Mouse (Mus musculus) cerebral cortex, adult 2 months (tissue): ENCODE data around the gene Iqcb1.

Experiments
- WGBS: fragments of 180-500 bp; shearing (Covaris S2); methylation state at CpG from one replicate; pipeline ENCODE4 v1.1.7; 2018; 5-methylcytosine and 5-hydroxymethylcytosine counted together

The Iqcb1 gene

DNA sequence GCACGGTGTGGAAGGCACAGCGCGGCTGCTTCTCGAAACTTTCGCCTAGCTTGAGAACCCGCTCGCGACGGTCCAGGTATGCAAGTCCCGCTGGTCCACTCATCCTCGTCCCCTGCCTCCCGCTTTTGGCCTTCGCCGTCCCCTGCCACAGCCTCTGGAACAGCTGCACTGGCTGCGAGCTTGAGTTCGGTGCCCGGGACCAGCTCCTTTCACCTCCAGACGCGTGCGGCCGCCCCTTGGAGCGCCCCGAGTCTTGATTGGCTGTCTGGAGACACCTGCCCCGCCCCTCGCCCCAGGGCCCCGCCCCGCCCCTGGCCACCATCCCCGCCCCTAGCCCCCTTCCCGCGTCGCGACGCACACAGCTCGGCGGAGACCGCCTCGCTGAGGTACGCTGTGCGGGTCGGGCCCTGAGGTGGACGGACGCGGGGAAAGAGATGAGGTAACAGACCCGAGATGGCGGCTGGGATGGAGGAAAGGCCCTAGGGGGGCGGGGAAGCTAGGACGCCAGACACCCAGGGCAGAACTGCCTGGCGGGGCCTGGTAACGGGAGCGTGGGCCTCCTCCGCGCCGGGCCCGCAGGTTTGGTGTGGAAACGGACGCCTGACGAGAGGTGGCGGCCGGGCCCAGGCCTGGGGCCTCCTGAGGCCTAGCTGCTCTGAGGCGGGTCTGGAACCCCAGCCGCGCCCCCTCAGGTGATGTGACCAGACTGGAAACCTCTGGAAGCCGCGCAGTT lies at the start of gene Iqcb1:
Gene Iqcb1, plus strand, starts transcription at position 332 of the 733 bp plus-strand sequence.
- WGBS, result under 1% methylated on average over 63 of the region's 64 CpGs

DNA sequence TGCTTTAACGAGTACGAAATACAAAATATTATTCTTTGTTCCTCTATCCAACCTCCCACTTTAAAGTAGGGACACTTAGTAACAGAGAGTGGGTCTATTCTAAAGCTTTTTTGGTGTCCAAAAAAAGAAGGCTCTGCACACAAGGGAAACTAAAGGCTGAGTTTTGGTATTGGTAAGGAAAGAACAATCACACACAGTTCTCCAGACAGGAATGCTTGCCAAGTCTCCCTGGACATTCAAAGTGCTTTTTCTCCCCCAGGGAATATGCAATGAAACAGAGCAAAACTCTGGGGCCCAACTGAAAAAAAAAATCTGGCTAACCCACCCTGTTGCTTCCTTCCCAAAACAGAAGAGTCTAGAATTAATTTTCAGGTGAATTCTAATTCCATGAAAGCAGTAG lies 44.0 kb upstream of the Iqcb1 start:
- WGBS, result 33% methylated on average over 2 of the region's 2 CpGs

DNA sequence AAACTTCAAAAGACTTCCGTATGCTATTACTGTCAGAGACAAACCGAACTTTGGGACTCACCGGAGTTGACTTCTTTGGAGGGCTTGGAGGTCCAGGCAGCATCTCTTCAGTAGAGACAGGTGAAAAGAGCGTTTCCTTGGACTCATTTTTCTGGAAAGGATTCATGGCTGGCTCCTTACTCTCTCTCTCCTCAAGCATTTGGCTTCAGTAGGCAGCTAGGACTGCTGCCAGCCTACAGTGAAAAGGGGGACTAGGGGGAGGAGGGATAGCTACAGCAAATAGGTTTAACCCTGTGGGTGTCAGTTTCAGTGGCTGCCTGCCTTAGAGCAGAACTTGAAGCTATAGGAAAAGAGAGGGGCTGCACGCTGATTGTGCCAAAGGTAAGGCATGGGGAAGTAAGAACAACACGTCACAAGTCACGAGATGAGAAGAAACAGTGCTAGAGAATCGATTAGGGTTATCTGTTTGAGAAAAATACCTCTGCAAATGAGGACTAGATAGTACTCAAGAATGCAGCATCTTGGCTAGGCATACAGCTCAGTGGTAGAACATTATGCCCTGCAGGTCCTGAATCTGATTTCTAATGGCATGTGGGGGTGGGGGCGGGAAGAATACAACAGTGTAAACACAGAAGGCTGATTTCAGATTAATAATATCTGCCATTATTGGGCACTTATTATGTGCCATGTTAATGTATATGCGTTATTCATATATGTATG lies 43.4 kb upstream of the Iqcb1 start, which contains the start of gene Slc15a2:
Gene Slc15a2, minus strand, starts transcription at position 369 of the 720 bp plus-strand sequence.
- 34% methylated on average over 10 of the region's 10 CpGs for WGBS

DNA sequence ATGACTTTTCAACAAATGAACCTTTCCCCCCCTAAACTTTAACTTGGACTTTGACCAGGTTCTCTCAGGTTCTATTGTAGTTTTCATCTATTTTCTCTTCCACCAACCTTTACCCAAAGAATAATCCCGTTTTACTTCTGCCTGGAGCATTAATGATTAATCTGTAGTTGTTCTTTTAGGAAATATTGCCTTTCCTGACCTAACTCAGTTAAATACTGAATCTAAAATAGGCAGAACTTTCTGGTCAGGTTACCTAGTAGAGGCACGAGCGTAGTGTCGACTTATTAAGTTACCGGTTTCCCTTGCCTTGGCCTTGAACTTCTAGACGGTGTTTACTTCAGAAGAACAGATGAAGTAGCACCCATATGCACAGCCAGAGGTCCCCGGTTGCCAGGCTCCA lies 41.7 kb upstream of the Iqcb1 start:
- 90% methylated on average over 7 of the region's 7 CpGs for WGBS

- WGBS, result 94% methylated on average over 4 of the region's 4 CpGs
These were observed 38.0 kb upstream of the Iqcb1 start for GRCm38 (mm10) chr16:36790166-36790565.

- 84% methylated on average over 2 of the region's 2 CpGs for WGBS
These were observed 33.2 kb upstream of the Iqcb1 start for GRCm38 (mm10) chr16:36794976-36795375.

DNA sequence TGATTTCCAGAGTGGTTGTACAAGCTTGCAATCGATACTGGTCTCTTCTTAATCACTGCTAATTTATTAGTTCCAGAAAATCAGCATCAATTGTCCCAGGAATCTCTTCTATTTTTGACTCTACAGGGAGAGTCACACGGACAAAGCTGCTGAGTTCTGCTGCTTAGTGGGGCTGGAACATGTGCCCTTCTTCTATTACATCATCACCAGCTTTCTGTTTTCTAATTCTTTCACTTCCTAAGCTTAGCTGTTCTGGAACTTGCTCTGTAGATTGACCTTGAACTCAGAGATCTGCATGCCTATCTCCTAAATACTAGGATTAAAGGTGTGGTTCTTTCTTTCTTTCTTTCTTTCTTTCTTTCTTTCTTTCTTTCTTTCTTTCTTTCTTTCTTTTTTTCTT lies 29.9 kb upstream of the Iqcb1 start:
- 81% methylated on average over 2 of the region's 2 CpGs for WGBS

DNA sequence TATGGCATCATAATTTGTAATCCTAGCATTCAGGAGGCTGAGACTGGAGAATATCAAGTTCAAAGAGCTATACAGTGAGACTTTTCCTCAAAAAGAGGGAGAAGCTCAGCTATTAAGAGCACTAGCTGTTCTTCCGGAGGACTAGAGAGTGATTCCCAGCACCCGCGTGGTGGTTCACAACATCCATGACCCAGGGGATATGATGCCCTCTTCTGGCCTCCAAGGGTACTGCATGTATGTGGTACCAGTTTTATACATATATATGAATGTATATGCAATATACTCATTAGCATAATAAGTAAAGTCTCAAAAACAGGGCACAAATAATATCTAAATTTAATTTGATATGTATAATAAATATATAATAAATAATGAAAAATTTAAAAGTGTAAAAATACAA lies 25.8 kb upstream of the Iqcb1 start:
- WGBS, result 92% methylated on average over 3 of the region's 3 CpGs

GRCm38 (mm10) chr16:36808616-36809015 lies 19.6 kb upstream of the Iqcb1 start:
- WGBS, result 94% methylated on average over 3 of the region's 3 CpGs

GRCm38 (mm10) chr16:36813680-36814079 lies 14.5 kb upstream of the Iqcb1 start:
- 84% methylated on average over 3 of the region's 3 CpGs for WGBS

DNA sequence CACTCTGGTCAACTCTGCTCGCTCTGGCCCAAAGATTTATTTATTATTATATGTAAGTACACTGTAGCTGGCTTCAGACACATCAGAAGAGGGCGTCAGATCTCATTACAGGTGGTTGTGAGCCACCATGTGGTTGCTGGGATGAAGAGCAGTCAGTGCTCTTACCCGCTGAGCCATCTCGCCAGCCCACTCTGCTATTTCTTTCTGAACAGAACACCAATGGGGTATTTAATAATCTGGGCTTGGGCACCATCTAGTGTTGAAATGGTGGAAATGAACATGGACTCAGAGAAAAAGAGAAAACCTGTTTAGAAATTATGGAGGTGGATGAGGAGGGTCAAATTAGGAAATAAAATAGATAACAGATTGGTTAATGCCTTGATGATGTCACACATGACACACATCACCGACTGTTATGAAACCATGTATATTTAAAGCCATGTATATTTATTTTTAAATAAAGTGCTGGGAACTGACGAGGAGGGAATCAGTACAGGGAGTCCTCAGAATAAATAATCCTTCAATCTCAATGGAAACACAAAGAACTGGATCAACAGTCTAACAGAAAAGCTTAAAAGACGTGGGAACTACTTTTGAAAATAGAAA lies 10.8 kb upstream of the Iqcb1 start:
- WGBS, result 9% methylated on average over 7 of the region's 7 CpGs

DNA sequence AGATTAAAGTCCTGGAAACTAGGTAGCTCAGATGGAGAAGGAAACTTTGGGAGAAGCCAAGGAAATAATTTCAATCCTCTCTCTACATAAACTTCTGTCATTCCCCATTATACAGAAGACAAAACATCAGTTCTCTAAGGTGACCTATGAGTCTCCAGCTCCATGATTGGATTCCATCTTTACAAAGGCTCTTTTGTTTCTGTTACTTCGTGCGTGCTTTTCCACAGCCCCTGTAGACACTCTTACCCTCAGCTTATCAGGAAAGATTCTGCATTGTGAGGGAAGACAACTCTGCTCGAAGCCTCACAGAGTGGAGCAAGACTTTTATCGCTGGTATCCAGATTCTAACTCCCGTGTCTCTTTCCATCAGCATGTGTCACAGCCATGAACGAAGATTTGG lies 8.2 kb upstream of the Iqcb1 start:
- 79% methylated on average over 6 of the region's 6 CpGs for WGBS

DNA sequence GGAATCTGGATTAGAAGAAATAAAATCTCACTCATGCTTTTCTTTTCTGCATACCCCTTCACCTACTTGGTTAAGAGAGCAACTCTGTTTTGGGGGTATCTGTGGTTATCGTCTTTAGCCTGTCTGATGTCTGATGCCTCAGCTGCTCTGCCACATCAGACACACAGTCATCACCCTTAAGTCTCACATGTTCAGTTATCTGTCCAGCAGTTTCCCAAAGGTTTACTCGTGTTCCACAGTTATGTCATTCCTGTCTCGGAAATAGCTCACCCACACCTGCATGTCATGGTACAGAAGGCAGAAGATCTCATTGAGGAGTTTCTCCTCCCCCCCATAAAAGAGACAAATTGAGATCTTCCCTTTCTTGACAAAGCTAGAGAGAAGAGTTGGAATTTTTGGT lies 7.4 kb upstream of the Iqcb1 start:
- 86% methylated on average over 3 of the region's 3 CpGs for WGBS

- WGBS, result 34% methylated on average over 3 of the region's 3 CpGs
These were observed 6.7 kb upstream of the Iqcb1 start for GRCm38 (mm10) chr16:36821474-36821873.

GRCm38 (mm10) chr16:36827611-36828053 lies 553 bp upstream of the Iqcb1 start:
- WGBS, result 8% methylated on average over 11 of the region's 11 CpGs

DNA sequence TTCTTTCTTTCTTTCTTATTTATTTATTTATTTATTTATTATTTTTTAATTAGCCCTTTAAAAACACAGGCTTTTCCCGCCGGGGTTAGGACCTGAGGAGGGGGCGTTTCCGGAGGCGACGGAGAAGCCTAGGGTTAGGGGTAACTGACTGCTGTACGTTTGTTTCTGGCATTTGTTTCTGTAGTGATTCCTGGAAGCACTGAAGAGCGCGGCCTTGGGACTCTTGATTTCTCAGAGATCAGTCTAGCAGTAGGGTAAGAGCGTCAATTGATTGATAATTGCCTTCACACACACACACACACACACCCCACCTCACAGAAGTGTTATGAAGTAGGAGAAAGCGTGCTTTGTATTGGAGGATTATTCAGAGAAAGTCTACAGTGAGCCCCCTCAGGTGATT lies 635 bp downstream of the Iqcb1 start:
- 6% methylated on average over 11 of the region's 11 CpGs for WGBS

DNA sequence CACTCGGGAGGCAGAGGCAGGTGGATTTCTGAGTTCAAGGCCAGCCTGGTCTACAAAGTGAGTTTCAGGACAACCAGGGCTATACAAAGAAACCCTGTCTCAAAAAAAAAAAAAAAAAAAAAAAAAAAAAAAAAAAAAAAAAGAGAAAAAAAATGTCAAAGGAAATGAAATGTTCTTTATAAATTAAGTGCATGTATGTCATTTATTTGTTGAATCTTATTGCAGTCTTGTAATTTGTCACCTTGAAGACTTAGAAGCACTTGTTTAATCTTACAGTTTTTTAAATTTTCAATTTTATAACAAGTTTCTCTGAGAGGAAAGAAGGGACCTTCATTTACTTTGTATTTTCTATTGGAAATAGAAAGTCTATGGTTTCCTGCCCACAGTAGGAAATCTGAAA lies 18.7 kb downstream of the Iqcb1 start:
- 97% methylated on average over 1 of the region's 1 CpGs for WGBS

GRCm38 (mm10) chr16:36851202-36851601 lies 23.0 kb downstream of the Iqcb1 start:
- 89% methylated on average over 3 of the region's 3 CpGs for WGBS

DNA sequence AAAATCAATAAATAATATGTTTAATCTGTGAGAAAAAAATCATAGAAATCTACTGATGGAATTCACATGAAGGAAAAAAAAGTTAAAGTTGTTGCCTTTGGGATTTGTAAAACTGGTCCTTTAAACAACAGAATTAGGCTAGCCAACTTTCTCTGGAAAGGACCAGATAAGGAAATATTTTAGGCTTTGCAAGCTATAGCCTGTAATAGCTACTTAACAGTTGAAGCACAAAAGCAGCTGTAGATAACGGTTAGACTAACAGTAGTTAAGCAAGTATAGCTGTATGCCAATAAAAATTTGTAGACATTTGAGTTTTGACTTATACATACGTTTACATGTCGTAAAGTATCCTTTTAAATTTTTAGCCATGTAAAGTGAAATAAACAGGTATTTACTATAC lies 35.4 kb downstream of the Iqcb1 start:
- 89% methylated on average over 3 of the region's 3 CpGs for WGBS

DNA sequence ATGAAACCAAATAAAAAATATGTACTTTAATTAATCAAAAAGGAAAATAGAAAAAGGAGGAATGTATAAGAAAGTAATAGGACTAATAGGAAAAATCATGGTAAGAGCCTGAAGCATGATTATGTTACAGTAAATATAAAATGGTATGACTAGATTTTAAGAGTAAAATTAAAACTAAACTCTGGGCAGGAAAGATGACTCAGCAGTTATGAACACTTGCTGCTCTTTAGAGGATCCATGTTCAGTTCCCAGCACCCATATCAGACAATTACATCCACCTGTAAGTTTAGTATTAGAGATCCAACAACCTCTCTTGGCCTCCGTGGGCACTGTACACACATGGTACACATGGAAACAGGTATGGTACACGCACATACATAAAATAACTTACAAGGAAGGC lies 41.3 kb downstream of the Iqcb1 start:
- 95% methylated on average over 2 of the region's 2 CpGs for whole genome bisulfite sequencing

- WGBS, result under 1% methylated on average over 43 of the region's 43 CpGs
These were observed 46.5 kb downstream of the Iqcb1 start, which contains the start of the genes Eaf2 and Golgb1 for GRCm38 (mm10) chr16:36874583-36875275. TSS of gene Eaf2 (minus strand) at chr16:36875003. TSS of gene Golgb1 (plus strand) at chr16:36875140.

- WGBS, result under 1% methylated on average over 47 of the region's 48 CpGs
These were observed 47.2 kb downstream of the Iqcb1 start for GRCm38 (mm10) chr16:36875276-36875851.
